Mouse (Mus musculus) forebrain, embryonic 16.5 days (tissue): Measurements from ENCODE around the gene Lars2. TPM values are rescaled to one million over a fixed set of nuclear protein-coding genes. Genes with fewer than 3 reads are reported as not detected.
"Not testable (repeated sequence)": the region's sequence is repeated elsewhere in the genome, so short reads cannot be mapped to it uniquely, and the experiment has no call there.

Source experiments
- ATAC-seq: fragments of 200-750 bp; cut with Nextera tagmentation; 2 replicates; pipeline ENCODE4 v1.8.0; 2017; ENCODE audit warnings: mild to moderate bottlenecking, moderate library complexity
- H3K27ac ChIP-seq: fragments of 300-500 bp; sonication (generic); 2 replicates; pipeline ENCODE4 v1.5.1; 2014; ENCODE audit warnings: low read length, control low read depth
- H3K27me3 ChIP-seq: fragments of 300-500 bp; sonication (generic); replicated peaks from 2 replicates; pipeline ENCODE4 v1.6.1; 2014; ENCODE audit warnings: low read length; ENCODE audit not compliant: control insufficient read depth, insufficient read depth
- H3K36me3 ChIP-seq: fragments of 300-500 bp; sonication (generic); 2 replicates; pipeline ENCODE4 v1.6.1; 2014; ENCODE audit not compliant: control insufficient read depth, insufficient read depth
- H3K4me1 ChIP-seq: fragments of 300-500 bp; sonication (generic); replicated peaks from 2 replicates; pipeline ENCODE4 v1.6.1; 2014; ENCODE audit warnings: low read length; ENCODE audit not compliant: control insufficient read depth, insufficient read depth
- H3K4me2 ChIP-seq: fragments of 300-500 bp; sonication (generic); 2 replicates; pipeline ENCODE4 v1.6.1; 2014; ENCODE audit warnings: mild to moderate bottlenecking, low read length, control low read depth
- H3K4me3 ChIP-seq: fragments of 300-500 bp; sonication (generic); replicated peaks from 2 replicates; pipeline ENCODE4 v1.5.1; 2014; ENCODE audit warnings: mild to moderate bottlenecking, low read length, control low read depth
- H3K9ac ChIP-seq: fragments of 300-500 bp; sonication (generic); replicated peaks from 2 replicates; pipeline ENCODE4 v1.6.1; 2014; ENCODE audit warnings: low read depth, low read length, control low read depth
- H3K9me3 ChIP-seq: fragments of 300-500 bp; sonication (generic); 2 replicates; pipeline ENCODE4 v1.6.1; 2016; ENCODE audit warnings: low read length; ENCODE audit not compliant: control insufficient read depth
- WGBS: fragments of 180-500 bp; shearing (Covaris S2); extraction: QIAGEN DNeasy Blood & Tissue Kit; methylation state at CpG from one replicate; pipeline ENCODE4 v1.1.7; 2014; 5-methylcytosine and 5-hydroxymethylcytosine counted together
- polyA plus RNA-seq: library from polyadenylated mRNA; unstranded; fragments of >200 nt; fragmentation: Nextera tagmentation; extraction: Ambion mirVana; gene quantifications from 2 replicates; pipeline ENCODE4 v1.2.1, GENCODE M21; 2015

Gene Lars2
- polyA plus RNA-seq, 1 experiment from 2014 or later = 763 TPM

DNA sequence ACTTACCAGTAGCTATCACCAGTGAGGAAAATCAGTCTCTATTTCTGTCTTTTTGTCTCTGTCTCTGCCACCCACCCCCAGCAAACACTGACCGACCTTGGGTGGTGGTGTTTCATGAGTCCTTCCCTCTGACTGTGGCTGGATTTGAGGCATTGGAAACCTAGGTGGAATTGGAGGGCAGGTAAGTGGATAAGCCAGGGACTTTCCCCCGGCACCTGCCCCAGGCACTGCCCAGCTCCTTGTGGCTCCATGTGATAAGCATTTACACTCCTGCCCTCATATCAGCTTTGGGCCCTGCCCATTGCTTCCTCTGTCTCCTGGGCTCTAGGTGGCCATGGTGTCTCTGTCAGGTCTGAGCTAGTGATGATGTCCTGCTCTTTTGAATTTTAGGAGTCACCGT lies 19.6 kb downstream of the Lars2 start:
- H3K4me3 ChIP-seq = no peak overlapping the region
- no peak overlapping the region for H3K4me2 ChIP-seq
- no peaks in the 10 kb centered on the region for H3K27me3 ChIP-seq
- 83% methylated on average over 3 of the region's 3 CpGs for WGBS
- ATAC-seq = no peak
- no peak overlapping the region for H3K27ac ChIP-seq
- peaks cover 25% of the 10 kb centered on the region for H3K4me1 ChIP-seq
- no peaks in the 10 kb centered on the region for H3K9me3 ChIP-seq
- no peaks in the 10 kb centered on the region; the same call in 1 of the 2 replicates for H3K36me3 ChIP-seq
- H3K9ac ChIP-seq = no peak overlapping the region

DNA sequence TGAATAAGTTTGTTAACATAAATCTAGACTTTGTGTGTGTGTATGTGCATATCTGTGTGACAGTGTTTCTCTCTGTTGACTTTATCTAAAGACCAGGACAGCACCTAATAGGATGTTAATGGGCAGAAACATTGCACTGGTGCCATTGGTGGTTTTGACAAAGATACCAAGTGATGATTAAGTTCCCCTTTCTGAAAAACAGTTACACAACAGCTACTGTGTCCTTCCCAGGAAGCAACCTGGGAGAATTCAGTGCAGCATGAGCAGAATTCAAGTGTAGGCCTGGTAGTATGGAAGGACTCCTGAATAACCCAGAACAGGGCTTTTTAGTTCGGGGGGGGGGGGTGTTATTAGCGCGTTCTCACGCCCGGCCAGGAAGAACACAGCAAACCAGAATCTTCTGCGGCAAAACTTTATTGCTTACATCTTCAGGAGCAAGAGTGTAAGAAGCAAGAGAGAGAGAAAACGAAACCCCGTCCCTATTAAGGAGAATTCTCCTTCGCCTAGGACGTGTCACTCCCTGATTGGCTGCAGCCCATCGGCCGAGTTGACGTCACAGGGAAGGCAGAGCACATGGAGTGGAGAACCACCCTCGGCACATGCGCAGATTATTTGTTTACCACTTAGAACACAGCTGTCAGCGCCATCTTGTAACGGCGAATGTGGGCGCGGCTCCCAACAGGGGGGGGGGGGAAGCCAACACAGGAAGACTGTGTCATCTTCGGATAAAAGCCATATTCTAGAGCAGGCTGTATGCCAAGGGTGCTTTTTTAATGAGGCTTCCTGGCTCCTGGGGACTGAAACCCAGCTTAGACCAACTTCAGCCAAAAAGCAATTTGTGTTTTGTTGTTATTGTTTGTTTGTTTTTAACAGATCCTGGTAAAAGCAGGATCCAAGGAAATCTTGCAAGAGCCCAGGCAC lies 21.6 kb downstream of the Lars2 start:
- 75% methylated on average over 11 of the region's 21 CpGs for WGBS
- H3K36me3 ChIP-seq, H3K9ac ChIP-seq, H3K4me3 ChIP-seq, ATAC-seq, H3K9me3 ChIP-seq, H3K27me3 ChIP-seq, H3K4me2 ChIP-seq, H3K27ac ChIP-seq: not testable (repeated sequence)
- H3K4me1 ChIP-seq = peaks cover 25% of the 10 kb centered on the region

DNA sequence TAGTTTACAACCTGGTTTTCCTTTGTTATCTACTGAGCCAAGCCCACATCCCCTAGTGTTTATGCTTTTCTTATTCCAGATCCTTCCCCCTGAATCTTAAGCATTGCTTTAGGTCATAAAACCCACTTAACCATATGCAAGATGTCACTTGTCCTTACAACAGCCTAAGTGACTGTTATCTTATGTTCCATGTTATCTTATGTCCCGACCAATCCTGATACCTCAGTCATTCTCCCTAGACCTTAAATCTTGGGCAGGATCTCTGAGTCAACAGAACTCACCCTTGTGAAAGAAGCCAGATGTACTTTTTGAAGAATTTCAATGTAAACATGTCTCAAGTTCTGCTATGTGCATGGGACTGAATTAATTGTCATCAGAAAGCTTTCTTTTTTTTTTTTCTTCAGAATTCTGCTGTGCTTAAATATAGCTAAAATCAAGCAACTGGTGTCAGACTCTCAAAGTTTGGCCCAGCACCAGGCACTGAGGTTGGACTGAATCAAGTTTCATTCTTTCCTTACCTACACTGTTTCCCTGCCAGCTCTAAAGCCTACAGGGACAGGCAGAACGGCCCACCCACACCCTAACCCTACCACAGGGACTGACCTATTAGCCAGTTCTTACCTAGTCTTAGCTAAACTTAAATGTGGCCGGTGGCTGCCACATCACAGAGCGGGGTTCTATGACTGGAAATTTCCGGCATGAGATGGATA lies 24.6 kb downstream of the Lars2 start:
- Histone ChIP-seq H3K36me3 (no peaks in the 10 kb centered on the region; the same call in 1 of the 2 replicates), H3K9ac (no peak overlapping the region), H3K4me3 (no peak overlapping the region), H3K4me2 (no peak overlapping the region), H3K9me3 (no peaks in the 10 kb centered on the region), H3K27ac (no peak overlapping the region), H3K27me3 (no peaks in the 10 kb centered on the region), H3K4me1 (peaks cover 3% of the 10 kb centered on the region)
- ATAC-seq = no peak
- WGBS = 94% methylated on average over 5 of the region's 5 CpGs

DNA sequence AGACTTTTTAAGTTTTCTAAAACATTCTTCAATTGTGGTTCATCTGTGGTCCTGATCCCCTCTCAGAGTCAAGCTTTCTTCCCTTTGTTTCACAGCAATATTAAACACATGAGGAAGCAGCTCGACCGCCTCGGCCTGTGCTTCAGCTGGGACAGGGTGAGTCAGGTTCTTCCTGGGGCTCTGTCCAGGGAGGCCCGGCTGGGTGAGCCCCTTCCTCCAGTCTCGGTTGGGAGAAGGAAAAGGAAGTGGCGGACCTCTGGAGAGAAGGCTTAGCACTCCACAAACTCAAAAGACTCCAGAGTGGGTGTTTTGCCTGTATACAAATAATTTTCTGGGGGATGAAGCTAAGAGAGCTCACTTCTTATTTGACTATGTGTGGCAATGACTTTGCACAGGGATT lies 28.1 kb downstream of the Lars2 start:
- no peak for ATAC-seq
- Histone ChIP-seq H3K4me2 (no peak overlapping the region), H3K27me3 (no peaks in the 10 kb centered on the region), H3K9ac (no peak overlapping the region), H3K4me1 (no peaks in the 10 kb centered on the region; the same call in 1 of the 2 replicates), H3K36me3 (no peaks in the 10 kb centered on the region), H3K27ac (no peak overlapping the region), H3K9me3 (no peaks in the 10 kb centered on the region), H3K4me3 (no peak overlapping the region)
- 83% methylated on average over 6 of the region's 6 CpGs for WGBS

DNA sequence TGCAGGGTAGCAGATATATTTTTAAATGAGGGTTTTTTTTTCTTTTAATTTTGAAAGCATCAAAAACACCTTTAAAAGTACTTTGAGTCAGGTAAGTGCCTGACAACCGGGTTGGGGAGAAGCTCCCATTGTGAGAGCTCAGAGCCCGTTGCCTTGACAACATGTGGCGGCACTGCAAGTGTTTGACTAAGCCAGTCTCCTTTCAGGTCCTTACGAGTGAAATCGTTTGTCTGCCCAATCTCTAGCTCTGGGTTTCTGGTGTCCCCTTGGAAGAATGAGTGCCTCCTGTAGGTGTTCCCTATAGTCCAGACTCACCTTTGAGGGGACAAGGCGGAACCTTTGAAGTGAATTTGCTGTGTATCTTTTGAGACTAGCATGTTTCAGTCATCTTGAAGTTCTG lies 31.0 kb downstream of the Lars2 start:
- no peaks in the 10 kb centered on the region for H3K27me3 ChIP-seq
- no peak overlapping the region for H3K4me2 ChIP-seq
- no peak overlapping the region for H3K27ac ChIP-seq
- H3K4me3 ChIP-seq = no peak overlapping the region
- H3K9ac ChIP-seq = no peak overlapping the region
- 23% methylated on average over 6 of the region's 6 CpGs for WGBS
- H3K36me3 ChIP-seq = no peaks in the 10 kb centered on the region
- no peaks in the 10 kb centered on the region for H3K9me3 ChIP-seq
- ATAC-seq = peak; percentile 58; the same call in 1 of the 2 replicates
- no peaks in the 10 kb centered on the region; the same call in 1 of the 2 replicates for H3K4me1 ChIP-seq

DNA sequence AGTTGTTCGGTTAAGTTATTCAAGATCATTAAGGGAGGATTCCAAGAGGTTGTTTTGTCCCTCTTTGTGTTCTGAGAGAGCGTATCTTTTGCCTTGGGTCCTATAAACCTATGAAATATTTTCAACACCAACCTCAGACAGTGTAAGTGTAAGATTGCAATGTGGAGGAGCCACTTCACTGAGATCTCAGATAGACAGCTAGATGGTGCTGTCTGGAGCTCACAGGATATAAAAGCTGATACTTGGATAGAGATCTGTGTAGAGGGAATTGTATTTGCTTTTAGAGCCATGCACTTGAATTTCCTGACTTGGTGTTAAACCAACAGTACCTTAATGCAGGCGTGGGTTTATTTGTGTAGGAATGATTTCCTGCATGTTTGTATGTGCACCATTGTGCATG lies 35.5 kb downstream of the Lars2 start:
- H3K27ac ChIP-seq = no peak overlapping the region
- H3K4me3 ChIP-seq = no peak overlapping the region
- no peaks in the 10 kb centered on the region; the same call in 1 of the 2 replicates for H3K4me1 ChIP-seq
- no peak overlapping the region for H3K4me2 ChIP-seq
- H3K9ac ChIP-seq = no peak overlapping the region
- no peaks in the 10 kb centered on the region for H3K36me3 ChIP-seq
- H3K27me3 ChIP-seq = no peaks in the 10 kb centered on the region
- no peaks in the 10 kb centered on the region for H3K9me3 ChIP-seq
- 92% methylated on average over 3 of the region's 3 CpGs for WGBS
- no peak for ATAC-seq

DNA sequence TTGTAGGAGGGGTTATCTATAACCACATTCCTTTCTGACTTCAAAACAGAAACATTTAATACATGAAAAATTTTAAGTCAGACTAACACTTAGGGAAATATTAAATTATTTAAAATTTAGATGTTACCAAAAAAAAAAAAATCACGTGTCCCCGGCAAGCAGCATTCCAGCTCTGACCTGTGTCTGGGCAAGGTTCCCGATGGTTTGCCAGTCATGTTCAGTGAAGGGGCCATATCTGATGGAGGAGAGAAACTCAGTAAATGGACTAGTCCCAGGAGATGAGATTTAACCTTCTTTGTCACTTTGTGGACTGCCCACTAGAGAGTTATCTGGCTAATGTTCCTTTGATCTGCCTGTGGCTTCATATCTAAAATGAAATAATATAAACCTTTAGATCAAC lies 36.3 kb downstream of the Lars2 start:
- no peak overlapping the region for H3K4me3 ChIP-seq
- 85% methylated on average over 3 of the region's 3 CpGs for WGBS
- no peak for ATAC-seq
- H3K9ac ChIP-seq = no peak overlapping the region
- H3K9me3 ChIP-seq = no peaks in the 10 kb centered on the region
- H3K4me2 ChIP-seq = no peak overlapping the region
- H3K4me1 ChIP-seq = no peaks in the 10 kb centered on the region; the same call in 1 of the 2 replicates
- H3K27ac ChIP-seq = no peak overlapping the region
- no peaks in the 10 kb centered on the region for H3K27me3 ChIP-seq
- no peaks in the 10 kb centered on the region for H3K36me3 ChIP-seq

DNA sequence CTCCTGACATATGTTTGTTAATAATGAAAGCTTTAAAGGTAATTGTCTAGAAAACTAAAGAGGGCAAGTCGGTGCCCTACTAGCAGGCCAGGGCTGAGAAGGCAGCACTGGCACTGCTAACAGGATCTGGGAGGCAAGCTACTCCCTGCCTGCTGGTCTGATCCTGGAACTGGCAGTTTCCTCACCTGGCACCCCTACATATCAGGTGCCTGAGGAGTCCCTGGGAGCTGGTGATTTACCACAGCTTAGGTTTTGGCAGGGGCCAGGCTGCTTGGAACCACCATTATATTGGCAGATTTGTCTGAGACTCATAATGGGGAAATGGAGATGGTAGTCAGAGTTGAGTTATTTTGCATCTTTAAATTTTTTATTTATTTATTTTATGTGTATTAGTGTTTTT lies 38.5 kb downstream of the Lars2 start:
- Histone ChIP-seq H3K27me3 (no peaks in the 10 kb centered on the region), H3K9me3 (no peaks in the 10 kb centered on the region), H3K4me3 (no peak overlapping the region), H3K36me3 (no peaks in the 10 kb centered on the region), H3K9ac (no peak overlapping the region), H3K27ac (no peak overlapping the region), H3K4me2 (no peak overlapping the region), H3K4me1 (no peaks in the 10 kb centered on the region)
- ATAC-seq = no peak
- WGBS = 92% methylated on average over 1 of the region's 1 CpGs

DNA sequence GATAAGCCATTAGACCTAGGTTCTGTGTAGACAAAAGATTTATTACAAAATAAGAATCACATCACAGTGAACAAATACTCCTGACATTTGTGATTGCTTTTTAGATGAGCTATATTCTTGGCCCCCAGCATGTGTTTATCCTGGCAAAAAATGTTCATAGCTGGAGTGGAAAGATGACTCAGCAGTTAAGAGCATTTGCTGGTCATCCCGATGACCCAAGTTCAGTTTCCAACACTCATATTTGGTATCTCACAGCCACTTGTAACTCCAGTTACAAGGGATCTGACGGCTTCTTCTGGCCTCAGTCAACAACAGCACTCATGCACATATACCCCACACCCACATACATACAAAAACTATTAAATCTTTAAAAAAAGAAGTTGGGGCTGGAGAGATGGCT lies 42.0 kb downstream of the Lars2 start:
- Histone ChIP-seq H3K9me3 (no peaks in the 10 kb centered on the region), H3K27ac (no peak overlapping the region), H3K4me2 (no peak overlapping the region), H3K36me3 (no peaks in the 10 kb centered on the region), H3K9ac (no peak overlapping the region), H3K27me3 (no peaks in the 10 kb centered on the region), H3K4me3 (no peak overlapping the region), H3K4me1 (no peaks in the 10 kb centered on the region)
- 100% methylated on average over 2 of the region's 2 CpGs for WGBS
- no peak for ATAC-seq
